Mouse (Mus musculus): ENCODE data around the gene Rptor. TPM values are rescaled to one million over a fixed set of nuclear protein-coding genes. Genes with fewer than 3 reads are reported as not detected.

Rptor gene
- total RNA-seq, 2 experiments from 2014 or later = 59.7 to 62.9 TPM

DNA sequence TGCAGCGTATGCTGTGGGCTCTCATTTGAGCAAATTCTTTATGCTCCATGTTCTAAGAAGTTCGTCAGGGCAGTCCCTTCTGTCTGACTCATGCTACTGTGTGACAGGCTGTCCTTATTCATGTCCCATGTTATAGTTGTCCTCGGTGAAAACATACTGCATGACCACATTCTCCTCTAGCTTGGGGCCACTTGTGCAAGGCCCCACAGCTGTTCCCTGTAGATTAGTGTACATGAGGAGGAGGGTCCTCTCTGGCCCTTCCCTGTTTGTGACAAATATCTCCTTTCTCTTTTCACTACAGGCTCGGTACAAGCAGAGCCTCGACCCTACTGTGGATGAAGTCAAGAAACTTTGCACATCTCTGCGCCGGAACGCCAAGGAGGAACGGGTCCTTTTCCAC lies 122.0 kb downstream of the Rptor start:
- no peak for DNase-seq (ENCODE audit: extremely low spot score in 1 of 2, low spot score in 1 of 2)

DNA sequence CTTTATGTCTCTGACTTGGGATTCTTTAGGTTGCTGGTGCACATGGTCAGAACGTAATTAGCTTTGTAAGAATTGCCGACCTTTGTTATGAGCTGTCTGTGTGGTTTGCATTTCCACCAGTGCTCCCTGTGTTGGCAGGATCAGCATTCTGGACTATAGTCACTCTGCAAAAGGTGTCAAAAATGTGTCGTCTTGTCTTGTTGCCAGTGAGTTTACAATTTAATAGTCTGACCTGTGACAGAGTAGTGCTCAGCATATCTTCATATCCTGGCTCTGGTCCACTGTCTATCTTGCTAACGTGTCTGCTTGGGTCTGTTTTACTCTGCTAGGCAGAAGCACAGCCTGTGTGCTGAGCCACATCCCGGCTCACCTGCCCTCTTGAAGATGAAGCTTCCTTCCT lies 128.7 kb downstream of the Rptor start:
- DNase-seq (ENCODE audit: extremely low spot score in 1 of 2, low spot score in 1 of 2) = no peak

GRCm38 (mm10) chr11:119732362-119732761 lies 129.7 kb downstream of the Rptor start:
- DNase-seq (ENCODE audit: extremely low spot score in 1 of 2, low spot score in 1 of 2) = no peak

GRCm38 (mm10) chr11:119732961-119733656 lies 130.4 kb downstream of the Rptor start:
- no peak for DNase-seq (ENCODE audit: extremely low spot score in 1 of 2, low spot score in 1 of 2)

DNA sequence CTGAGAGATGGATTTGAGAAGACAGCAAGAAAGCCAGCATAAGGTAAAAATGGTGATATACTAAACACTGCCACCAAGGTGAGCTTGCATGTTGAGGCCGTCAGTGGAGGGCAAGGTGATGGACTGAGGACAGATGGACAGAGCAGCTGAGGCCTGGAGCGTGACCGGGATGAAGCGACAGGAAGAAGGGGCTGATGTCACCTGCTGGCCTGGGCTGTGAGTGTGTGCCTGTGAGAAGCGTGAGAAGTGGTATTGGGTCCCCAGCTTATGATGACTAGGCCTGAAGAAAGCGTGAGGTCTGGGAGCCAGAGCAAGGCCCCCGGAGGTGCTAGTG lies 130.9 kb downstream of the Rptor start:
- no peak for DNase-seq (ENCODE audit: extremely low spot score in 1 of 2, low spot score in 1 of 2)

DNA sequence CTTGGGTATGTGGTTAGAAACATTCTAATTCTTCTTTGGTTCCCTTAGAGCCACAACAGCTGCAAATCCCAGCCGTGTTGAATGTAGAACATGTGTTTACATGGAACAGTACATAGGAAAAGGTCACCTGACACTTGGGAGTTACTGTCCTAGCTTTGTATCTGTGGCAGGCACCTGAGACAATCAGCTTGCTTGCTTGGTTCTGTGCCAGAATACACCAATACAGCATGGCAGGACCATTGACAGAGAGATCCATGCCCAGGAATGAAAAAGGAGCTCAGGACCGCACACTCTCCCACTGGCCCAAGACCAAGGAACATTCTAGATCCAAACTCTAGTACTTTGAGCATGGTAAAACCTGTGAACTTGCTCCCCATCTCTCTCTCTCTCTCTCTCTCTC lies 132.4 kb downstream of the Rptor start:
- DNase-seq (ENCODE audit: extremely low spot score in 1 of 2, low spot score in 1 of 2) = no peak

- DNase-seq (ENCODE audit: extremely low spot score in 1 of 2, low spot score in 1 of 2) = peak in 1 of 2 experiments; percentile 18
These were observed 136.5 kb downstream of the Rptor start for GRCm38 (mm10) chr11:119738990-119739846.

- DNase-seq (ENCODE audit: extremely low spot score in 1 of 2, low spot score in 1 of 2) = no peak
These were observed 138.7 kb downstream of the Rptor start for GRCm38 (mm10) chr11:119741401-119741800.

DNA sequence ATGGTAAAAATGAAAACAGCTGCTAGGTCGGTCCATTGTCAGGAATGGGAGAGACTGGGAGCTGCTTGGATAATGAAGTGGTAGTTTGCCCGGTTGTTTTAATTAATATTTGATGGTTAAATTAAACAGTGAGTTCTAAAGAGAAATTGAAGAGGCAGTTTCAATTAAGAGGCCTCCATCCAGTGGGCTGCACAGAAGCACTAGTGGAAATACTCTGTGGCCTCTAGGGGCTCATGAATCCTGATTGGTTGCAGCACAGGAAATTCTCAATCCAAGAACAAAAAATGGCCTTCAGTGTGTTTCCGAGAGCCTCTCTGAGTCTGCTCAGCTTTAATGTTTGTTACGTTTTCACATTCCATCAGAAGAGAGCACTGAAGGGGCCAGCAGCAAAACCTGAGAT lies 141.7 kb downstream of the Rptor start:
- DNase-seq (ENCODE audit: extremely low spot score in 1 of 2, low spot score in 1 of 2) = no peak

- DNase-seq (ENCODE audit: extremely low spot score in 1 of 2, low spot score in 1 of 2) = no peak
These were observed 142.6 kb downstream of the Rptor start for GRCm38 (mm10) chr11:119745333-119745732.

DNA sequence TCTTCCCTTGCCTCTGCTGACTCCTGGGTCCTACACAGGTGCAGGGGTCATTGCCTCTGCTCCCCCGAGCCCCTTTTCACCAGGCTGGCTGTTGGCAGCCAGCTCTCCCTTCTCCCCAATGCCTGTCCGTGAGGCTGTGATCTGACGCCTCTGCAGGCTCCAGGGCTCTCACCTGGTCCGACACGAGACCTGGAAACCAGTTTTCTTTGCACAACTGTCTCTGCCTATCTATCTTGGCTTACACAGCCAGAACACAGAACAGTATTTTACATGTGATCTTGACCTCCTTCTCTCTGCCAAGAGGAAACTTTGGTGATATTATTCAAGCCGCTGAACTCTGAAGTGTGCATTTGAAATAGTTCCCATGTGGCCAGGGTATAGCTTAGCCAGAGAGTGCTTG lies 151.8 kb downstream of the Rptor start:
- DNase-seq (ENCODE audit: extremely low spot score in 1 of 2, low spot score in 1 of 2) = no peak

GRCm38 (mm10) chr11:119758214-119758613 lies 155.5 kb downstream of the Rptor start:
- DNase-seq (ENCODE audit: extremely low spot score in 1 of 2, low spot score in 1 of 2) = no peak

GRCm38 (mm10) chr11:119758705-119759327 lies 156.1 kb downstream of the Rptor start:
- no peak for DNase-seq (ENCODE audit: extremely low spot score in 1 of 2, low spot score in 1 of 2)

DNA sequence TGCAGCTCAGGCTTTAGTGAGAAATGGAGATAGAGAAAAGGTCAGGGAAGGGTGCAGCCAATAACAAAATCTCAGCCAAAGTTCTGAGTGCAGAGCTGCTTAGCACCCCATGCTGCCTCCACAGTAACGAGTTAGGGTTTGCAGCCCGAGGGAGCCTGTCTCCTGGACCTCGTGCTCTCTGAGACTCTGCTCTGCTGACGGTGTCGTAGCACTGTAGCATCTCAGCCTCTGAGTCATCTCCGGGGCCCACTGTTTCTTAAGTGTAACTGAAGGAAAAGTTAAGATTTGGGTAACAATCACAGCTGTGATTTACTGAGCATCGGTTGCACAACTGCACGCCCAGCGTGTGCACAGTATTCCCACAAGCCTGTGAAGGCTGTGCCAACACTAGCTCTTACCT lies 160.2 kb downstream of the Rptor start:
- no peak for DNase-seq (ENCODE audit: extremely low spot score in 1 of 2, low spot score in 1 of 2)

- no peak for DNase-seq (ENCODE audit: extremely low spot score in 1 of 2, low spot score in 1 of 2)
These were observed 163.3 kb downstream of the Rptor start for GRCm38 (mm10) chr11:119766023-119766422.

GRCm38 (mm10) chr11:119766782-119767459 lies 164.2 kb downstream of the Rptor start:
- no peak for DNase-seq (ENCODE audit: extremely low spot score in 1 of 2, low spot score in 1 of 2)

DNA sequence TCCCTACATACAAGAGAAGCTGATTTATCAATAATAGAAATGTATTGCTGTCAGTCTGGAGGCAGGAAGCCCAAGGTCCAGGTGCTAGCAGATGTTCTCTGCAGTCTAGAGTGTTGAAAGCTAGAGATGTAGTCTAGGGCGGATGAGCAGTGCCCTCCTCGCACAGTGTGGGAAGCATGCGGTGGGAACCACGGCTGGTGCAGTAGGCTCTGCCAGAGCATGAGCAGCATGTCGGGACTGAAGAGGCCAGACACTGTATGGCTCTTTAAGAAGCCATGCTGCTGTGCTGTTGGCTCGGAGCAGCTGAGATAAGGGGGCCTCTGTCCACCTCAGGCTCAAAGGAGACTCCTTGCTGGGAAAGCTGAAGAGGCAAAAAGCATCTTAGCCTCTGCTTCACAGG lies 164.8 kb downstream of the Rptor start:
- DNase-seq (ENCODE audit: extremely low spot score in 1 of 2, low spot score in 1 of 2) = no peak

- DNase-seq (ENCODE audit: extremely low spot score in 1 of 2, low spot score in 1 of 2) = no peak
These were observed 165.8 kb downstream of the Rptor start for GRCm38 (mm10) chr11:119768511-119768910.

DNA sequence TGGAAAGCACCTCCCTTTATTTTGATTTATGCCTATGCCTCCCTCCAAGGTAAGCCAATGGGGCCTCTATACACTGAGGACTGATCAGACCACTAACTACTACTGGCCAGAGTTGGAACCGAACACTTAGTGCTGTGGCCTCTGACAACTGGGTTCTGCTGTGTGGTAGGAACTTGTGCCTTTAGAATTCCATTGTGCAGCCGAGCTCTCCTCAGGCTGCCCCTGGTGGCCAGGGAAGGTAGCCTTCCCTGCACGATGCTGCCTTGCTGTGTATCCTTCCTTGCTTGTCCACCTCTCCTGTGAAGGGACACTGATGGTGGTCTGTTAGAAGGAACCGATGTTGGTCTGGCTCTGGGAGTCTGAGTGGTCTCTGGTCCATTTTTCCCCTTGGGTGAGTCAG lies 167.0 kb downstream of the Rptor start:
- DNase-seq (ENCODE audit: extremely low spot score in 1 of 2, low spot score in 1 of 2) = no peak

- no peak for DNase-seq (ENCODE audit: extremely low spot score in 1 of 2, low spot score in 1 of 2)
These were observed 168.3 kb downstream of the Rptor start for GRCm38 (mm10) chr11:119770985-119771384.

- no peak for DNase-seq (ENCODE audit: extremely low spot score in 1 of 2, low spot score in 1 of 2)
These were observed 170.2 kb downstream of the Rptor start for GRCm38 (mm10) chr11:119772896-119773295.

Data from layer of hippocampus, postnatal 25 days (tissue).